Mouse (Mus musculus) G1E (cell line): ENCODE measurements at regions not wholly inside any gene's neighbourhood (a gene's known extent, or its start where the extent isn't known, plus 50 kb on each side); places are given as distances from the start of the nearest gene placed in this dataset.

Experiments
- CTCF ChIP-seq: IDR thresholded peaks from 2 replicates; pipeline ENCODE4 v1.5.1; 2012; ENCODE audit warnings: low read depth, low read length, inconsistent platforms, mixed read lengths
- GATA1 ChIP-seq: IDR thresholded peaks from 2 replicates; pipeline ENCODE4 v1.6.1; 2012; ENCODE audit warnings: borderline replicate concordance, low read length, inconsistent platforms, mixed read lengths
- POLR2AphosphoS5 ChIP-seq: IDR thresholded peaks from 2 replicates; pipeline ENCODE4 v1.6.1; 2012; ENCODE audit warnings: low read depth, low read length, inconsistent platforms; ENCODE audit not compliant: insufficient replicate concordance
- TAL1 ChIP-seq: conservative IDR thresholded peaks from 2 replicates; pipeline ENCODE4 v1.6.1; 2012; ENCODE audit warnings: low read depth, low read length, inconsistent platforms, mixed read lengths

DNA sequence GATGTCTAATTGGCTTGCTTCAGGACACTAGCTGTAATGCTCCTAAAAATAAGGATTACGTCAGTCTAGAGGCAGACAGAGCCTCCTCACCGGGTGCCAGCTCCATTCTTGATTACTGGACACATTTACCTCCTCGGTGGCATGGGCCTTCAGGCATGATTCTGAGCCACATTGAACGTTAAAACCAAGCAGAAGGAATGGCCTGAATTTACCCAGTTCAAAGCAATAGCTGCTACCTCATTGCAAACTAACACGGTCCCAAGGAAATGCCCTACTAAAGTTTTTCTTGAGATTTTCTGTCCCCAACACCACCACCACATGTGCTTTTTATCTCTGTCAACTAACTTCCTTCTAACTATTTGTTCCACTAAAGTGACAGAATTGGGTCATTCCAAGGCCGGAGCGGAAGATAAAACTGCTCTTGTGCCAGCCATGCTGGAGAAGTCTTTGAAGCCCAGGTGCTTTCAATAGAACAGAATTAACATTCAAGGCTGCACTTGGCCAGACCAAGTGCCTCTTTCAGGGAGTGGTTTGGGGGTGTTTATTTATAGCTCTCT is 96.4 kb upstream of the Arg1 start:
- TF ChIP-seq CTCF = no peak
- no peak for TF ChIP-seq TAL1
- TF ChIP-seq GATA1 = no peak
- no peak for TF ChIP-seq POLR2AphosphoS5
